Mouse (Mus musculus) bone marrow macrophage, adult 2 months (primary cell): Measurements from ENCODE around the gene Gm10271.

ENCODE experiments used
- CTCF ChIP-seq: IDR thresholded peaks from 2 replicates; pipeline ENCODE4 v1.5.1; 2012; ENCODE audit warnings: low read depth, mild to moderate bottlenecking, low read length, moderate library complexity
- POLR2A ChIP-seq: IDR thresholded peaks from 2 replicates; pipeline ENCODE4 v1.6.1; 2012; ENCODE audit warnings: mild to moderate bottlenecking, low read depth, low read length, borderline replicate concordance

- no peak for TF ChIP-seq CTCF
- TF ChIP-seq POLR2A: no peak
These were observed 51.8 kb downstream of the Gm10271 start for GRCm38 (mm10) chr10:116920641-116921040.
